Mouse (Mus musculus) forebrain, embryonic 10.5 days (tissue): ENCODE results near the gene Gm49340. TPM values are rescaled to one million over a fixed set of nuclear protein-coding genes. Genes with fewer than 3 reads are reported as not detected.

ENCODE experiments used
- DNase-seq: peaks from one replicate; pipeline ENCODE4 v3.0.0-alpha.2; 2017; ENCODE audit warnings: low spot score; ENCODE audit errors: extremely low spot score
- H3K27ac ChIP-seq: fragments of 300-500 bp; sonication (generic); 2 replicates; pipeline ENCODE4 v1.5.1; 2016; ENCODE audit warnings: mild to moderate bottlenecking
- H3K27me3 ChIP-seq: fragments of 300-500 bp; sonication (generic); 2 replicates; pipeline ENCODE4 v1.6.1; 2016; ENCODE audit warnings: mild to moderate bottlenecking; ENCODE audit not compliant: poor library complexity, severe bottlenecking
- H3K36me3 ChIP-seq: fragments of 300-500 bp; sonication (generic); replicated peaks from 2 replicates; pipeline ENCODE4 v1.6.1; 2016; ENCODE audit warnings: mild to moderate bottlenecking, moderate library complexity
- H3K4me1 ChIP-seq: fragments of 300-500 bp; sonication (generic); 2 replicates; pipeline ENCODE4 v1.6.1; 2016
- H3K4me3 ChIP-seq: fragments of 300-500 bp; sonication (generic); 2 replicates; pipeline ENCODE4 v1.5.1; 2016; ENCODE audit warnings: mild to moderate bottlenecking, moderate library complexity
- H3K9me3 ChIP-seq: fragments of 300-500 bp; sonication (generic); 2 replicates; pipeline ENCODE4 v1.6.1; 2016; ENCODE audit warnings: mild to moderate bottlenecking, moderate library complexity
- WGBS: fragments of 180-500 bp; shearing (Covaris S2); methylation state at CpG from one replicate; pipeline ENCODE4 v1.1.7; 2016; 5-methylcytosine and 5-hydroxymethylcytosine counted together
- polyA plus RNA-seq: library from polyadenylated mRNA; unstranded; fragments of >200 nt; fragmentation: Nextera tagmentation; extraction: Ambion mirVana; gene quantifications from 2 replicates; pipeline ENCODE4 v1.2.1, GENCODE M21; 2016

Gm49340 gene
- polyA plus RNA-seq, 1 experiment from 2014 or later: not detected

GRCm38 (mm10) chr11:73327361-73327760 is 2.2 kb upstream of the Gm49340 start:
- Histone ChIP-seq H3K4me3 (no peak overlapping the region), H3K36me3 (no peaks in the 10 kb centered on the region), H3K27me3 (no peaks in the 10 kb centered on the region), H3K27ac (no peak overlapping the region), H3K4me1 (no peaks in the 10 kb centered on the region), H3K9me3 (peaks cover 8% of the 10 kb centered on the region; the same call in 1 of the 2 replicates)
- no peak for DNase-seq
- 89% methylated on average over 4 of the region's 4 CpGs for WGBS

DNA sequence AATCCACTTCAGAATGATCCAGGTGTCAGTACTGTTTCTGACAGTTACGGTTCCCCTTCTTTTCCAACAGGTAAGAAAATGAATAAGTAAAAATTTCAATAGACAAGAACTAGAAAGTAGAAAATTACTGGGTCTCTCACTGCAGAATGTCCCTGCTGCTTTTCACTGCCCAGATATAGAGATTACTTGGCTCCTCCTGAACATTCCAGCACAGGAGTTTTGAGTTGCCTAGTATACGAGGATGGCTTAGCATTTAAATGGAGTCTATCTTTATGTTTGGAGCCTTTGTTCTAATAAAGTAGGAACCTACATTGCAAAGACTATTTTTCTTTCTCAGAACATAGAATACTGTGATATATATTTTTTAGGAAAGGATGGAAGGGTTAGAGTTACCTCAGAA is 3.8 kb downstream of the Gm49340 start:
- no peaks in the 10 kb centered on the region for H3K27me3 ChIP-seq
- H3K4me3 ChIP-seq: no peak overlapping the region
- DNase-seq: no peak
- WGBS: 71% methylated on average over 2 of the region's 2 CpGs
- H3K27ac ChIP-seq: no peak overlapping the region
- peaks cover 8% of the 10 kb centered on the region; the same call in 1 of the 2 replicates for H3K9me3 ChIP-seq
- no peaks in the 10 kb centered on the region for H3K36me3 ChIP-seq
- H3K4me1 ChIP-seq: no peaks in the 10 kb centered on the region

DNA sequence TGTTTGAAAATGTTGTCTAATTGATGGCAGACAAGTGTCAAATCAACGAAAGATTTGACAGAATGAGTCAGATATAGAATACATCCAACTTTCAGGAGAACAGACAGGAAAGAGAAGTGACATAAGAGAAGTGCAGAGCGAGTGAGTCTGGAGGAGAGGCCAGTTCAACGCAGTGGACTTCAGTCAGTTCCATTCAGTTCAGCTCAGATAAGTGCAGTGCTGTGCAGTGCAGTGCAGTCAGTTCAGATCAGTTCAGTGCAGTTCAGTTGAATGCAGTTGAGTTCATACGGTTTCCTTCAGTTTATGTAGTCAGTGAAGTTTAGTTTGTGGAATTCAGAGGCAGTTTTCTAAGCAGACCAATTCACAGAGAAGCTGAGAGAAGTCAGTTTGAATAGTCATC is 7.4 kb downstream of the Gm49340 start:
- H3K27ac ChIP-seq: no peak overlapping the region
- 78% methylated on average over 4 of the region's 4 CpGs for WGBS
- no peak for DNase-seq
- H3K4me3 ChIP-seq: no peak overlapping the region
- no peaks in the 10 kb centered on the region for H3K27me3 ChIP-seq
- H3K36me3 ChIP-seq: no peaks in the 10 kb centered on the region
- no peaks in the 10 kb centered on the region for H3K4me1 ChIP-seq
- no peaks in the 10 kb centered on the region for H3K9me3 ChIP-seq

DNA sequence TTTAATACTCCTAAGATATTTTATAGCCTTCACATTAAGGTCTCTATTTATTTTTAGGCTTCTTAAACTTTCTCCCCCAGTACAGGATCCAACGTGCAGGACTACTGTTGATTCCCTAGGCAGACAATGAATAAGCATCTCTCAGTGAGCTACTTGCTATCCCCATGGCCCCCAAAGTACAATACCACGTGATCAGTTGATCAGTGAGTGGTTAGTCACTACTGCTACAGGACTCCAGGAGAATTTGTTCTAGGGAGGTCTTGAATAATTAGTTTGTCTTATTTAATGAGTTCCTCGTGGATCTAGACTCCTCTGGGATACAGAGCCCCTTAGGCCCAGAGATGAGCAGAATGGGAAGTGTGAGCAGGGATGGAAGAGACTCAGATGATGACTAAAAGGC is 20.9 kb downstream of the Gm49340 start, which contains the start of gene Olfr20:
Gene Olfr20 (plus strand): TSS at position 301 of the 400 bp plus-strand sequence.
- DNase-seq: no peak
- Histone ChIP-seq H3K27me3 (no peaks in the 10 kb centered on the region), H3K4me1 (no peaks in the 10 kb centered on the region), H3K4me3 (no peak within 1 kb of the TSS), H3K36me3 (no peaks in the 10 kb centered on the region), H3K9me3 (no peaks in the 10 kb centered on the region), H3K27ac (no peak within 1 kb of the TSS)
- 52% methylated on average over 3 of the region's 3 CpGs for WGBS

DNA sequence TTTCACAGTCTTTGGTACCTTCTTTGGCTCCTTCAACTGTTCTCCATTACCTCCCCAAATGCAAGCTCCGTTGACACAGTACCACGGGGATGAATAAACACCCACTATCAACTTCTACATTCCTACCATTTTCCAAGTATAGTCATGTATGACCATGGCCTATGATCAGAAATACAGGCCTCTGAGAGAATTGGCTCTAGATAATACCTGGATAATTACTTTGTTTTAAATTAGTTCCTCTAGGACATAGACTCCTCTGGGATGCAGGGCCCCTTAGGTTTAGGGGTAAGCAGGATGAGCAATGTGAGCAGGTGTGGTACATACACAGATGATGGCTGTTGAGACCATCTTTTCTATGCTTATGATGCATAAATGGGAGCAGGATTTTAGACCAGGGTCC is 41.4 kb downstream of the Gm49340 start, which contains the start of gene Olfr376:
Gene Olfr376 (plus strand): TSS at position 301 of the 400 bp plus-strand sequence.
- no peaks in the 10 kb centered on the region for H3K36me3 ChIP-seq
- no peaks in the 10 kb centered on the region for H3K4me1 ChIP-seq
- H3K27ac ChIP-seq: no peak within 1 kb of the TSS
- 96% methylated on average over 2 of the region's 2 CpGs for WGBS
- no peak within 1 kb of the TSS for H3K4me3 ChIP-seq
- DNase-seq: no peak
- H3K9me3 ChIP-seq: peaks cover 7% of the 10 kb centered on the region
- no peaks in the 10 kb centered on the region for H3K27me3 ChIP-seq

DNA sequence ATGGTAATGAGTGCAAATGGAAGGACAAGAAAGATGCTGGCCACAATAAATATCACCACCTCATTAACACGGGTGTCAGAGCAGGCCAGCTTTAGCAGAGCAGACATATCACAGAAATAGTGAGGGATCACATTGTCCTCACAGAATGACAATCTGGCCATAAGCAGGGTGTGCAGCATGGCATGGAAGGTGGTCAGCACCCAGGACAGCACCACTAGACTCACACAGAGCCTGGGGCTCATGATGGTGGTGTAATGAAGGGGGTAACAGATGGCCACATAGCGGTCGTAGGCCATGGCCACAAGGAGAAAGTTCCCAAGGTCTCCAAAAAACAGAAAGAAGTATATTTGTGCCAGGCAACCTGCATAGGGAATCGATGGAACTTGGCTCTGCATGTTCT is 65.8 kb downstream of the Gm49340 start:
- WGBS: 78% methylated on average over 4 of the region's 4 CpGs
- DNase-seq: no peak
- no peaks in the 10 kb centered on the region for H3K4me1 ChIP-seq
- no peak overlapping the region for H3K27ac ChIP-seq
- no peak overlapping the region for H3K4me3 ChIP-seq
- H3K36me3 ChIP-seq: no peaks in the 10 kb centered on the region
- H3K27me3 ChIP-seq: no peaks in the 10 kb centered on the region
- H3K9me3 ChIP-seq: peaks cover 8% of the 10 kb centered on the region; the same call in 1 of the 2 replicates

- no peak within 1 kb of the TSS for H3K4me3 ChIP-seq
- DNase-seq: no peak
- no peaks in the 10 kb centered on the region for H3K4me1 ChIP-seq
- H3K36me3 ChIP-seq: no peaks in the 10 kb centered on the region
- no peaks in the 10 kb centered on the region for H3K27me3 ChIP-seq
- H3K9me3 ChIP-seq: peaks cover 5% of the 10 kb centered on the region; the same call in 1 of the 2 replicates
- H3K27ac ChIP-seq: no peak within 1 kb of the TSS
These were observed 70.0 kb downstream of the Gm49340 start, which contains the start of gene Olfr1 for GRCm38 (mm10) chr11:73399514-73399913. Gene Olfr1, minus strand, starts transcription at chr11:73399614.

Other genes starting within 250 kb of the Gm49340 start
- 0.45 and 0.54 TPM in 2 replicates for gene Itgae, start 239.2 kb upstream of the Gm49340 start, polyA plus RNA-seq
- gene Haspin, start 191.4 kb upstream of the Gm49340 start, polyA plus RNA-seq: 25.3 and 28.6 TPM in 2 replicates
- 0.10 and 0.24 TPM in 2 replicates for gene P2rx5, start 169.3 kb upstream of the Gm49340 start, polyA plus RNA-seq
- gene Emc6, start 152.7 kb upstream of the Gm49340 start, polyA plus RNA-seq: 135 and 138 TPM in 2 replicates
- gene Tax1bp3, start 152.7 kb upstream of the Gm49340 start, polyA plus RNA-seq: 143 TPM in 2 replicates
- 14.8 and 16.1 TPM in 2 replicates for gene Ctns, start 130.7 kb upstream of the Gm49340 start, polyA plus RNA-seq
- gene Shpk, start 130.3 kb upstream of the Gm49340 start, polyA plus RNA-seq: 0.69 and 0.81 TPM in 2 replicates
- gene Trpv1, start 95.4 kb upstream of the Gm49340 start, polyA plus RNA-seq: not detected in 2 replicates
- gene Trpv3, start 62.4 kb upstream of the Gm49340 start, polyA plus RNA-seq: 0.02 TPM in 1 of 2 replicates, not detected in the other
- 0.12 and 0.14 TPM in 2 replicates for gene Aspa, start 145 bp upstream of the Gm49340 start, polyA plus RNA-seq
- gene Spata22, start within 50 bp of the Gm49340 start, polyA plus RNA-seq: not detected in 2 replicates
- not detected in 2 replicates for gene Olfr20, start 21.0 kb downstream of the Gm49340 start, polyA plus RNA-seq
- gene Olfr376, start 41.5 kb downstream of the Gm49340 start, polyA plus RNA-seq: not detected in 2 replicates
- gene Olfr1, start 69.9 kb downstream of the Gm49340 start, polyA plus RNA-seq: not detected in 2 replicates
- gene Olfr378, start 98.7 kb downstream of the Gm49340 start, polyA plus RNA-seq: not detected in 2 replicates
- not detected in 2 replicates for gene Olfr380, start 127.8 kb downstream of the Gm49340 start, polyA plus RNA-seq
- gene Olfr381, start 161.9 kb downstream of the Gm49340 start, polyA plus RNA-seq: not detected in 2 replicates
- not detected in 2 replicates for gene Olfr382, start 187.5 kb downstream of the Gm49340 start, polyA plus RNA-seq